Mouse (Mus musculus): Measurements from ENCODE around the gene Gm5148. TPM values are rescaled to one million over a fixed set of nuclear protein-coding genes. Genes with fewer than 3 reads are reported as not detected.
A peak's percentile ranks its signal among the peaks of the same experiment; 100 is the strongest.

The Gm5148 gene
- polyA plus RNA-seq, 1 experiment = 9.5 TPM

GRCm38 (mm10) chr3:37706439-37706838 lies 17.9 kb downstream of the Gm5148 start:
- Histone ChIP-seq H3K4me1 (ENCODE audit: control insufficient read depth, insufficient read depth, low read length) (peaks cover 8% of the 10 kb centered on the region), H3K4me3 (replicated peaks; ENCODE audit: extremely low read depth, low read depth, low read length) (no peak overlapping the region)
- peak; percentile 27 for DNase-seq
- WGBS = 25% methylated on average over 4 of the region's 4 CpGs
- TF ChIP-seq CTCF (IDR thresholded peaks at IDR 0.05; ENCODE audit: insufficient read depth, low read length) (no peak), POLR2A (IDR thresholded peaks at IDR 0.05; ENCODE audit: borderline replicate concordance, extremely low read depth, low read depth, low read length) (no peak)

GRCm38 (mm10) chr3:37705436-37705835 lies 18.9 kb downstream of the Gm5148 start:
- DNase-seq = no peak
- 21% methylated on average over 6 of the region's 6 CpGs for WGBS
- H3K4me3 ChIP-seq (replicated peaks; ENCODE audit: extremely low read depth, low read depth, low read length) = no peak overlapping the region
- TF ChIP-seq POLR2A (IDR thresholded peaks at IDR 0.05; ENCODE audit: borderline replicate concordance, extremely low read depth, low read depth, low read length) = no peak
- no peak for TF ChIP-seq CTCF (IDR thresholded peaks at IDR 0.05; ENCODE audit: insufficient read depth, low read length)
- H3K4me1 ChIP-seq (ENCODE audit: control insufficient read depth, insufficient read depth, low read length) = peaks cover 8% of the 10 kb centered on the region

- WGBS = 30% methylated on average over 14 of the region's 14 CpGs
- Histone ChIP-seq H3K4me1 (ENCODE audit: control insufficient read depth, insufficient read depth, low read length) (peaks cover 8% of the 10 kb centered on the region), H3K4me3 (replicated peaks; ENCODE audit: extremely low read depth, low read depth, low read length) (no peak overlapping the region)
- TF ChIP-seq POLR2A (IDR thresholded peaks at IDR 0.05; ENCODE audit: borderline replicate concordance, extremely low read depth, low read depth, low read length) (peak; percentile 31; the same call in 1 of the 2 replicates), CTCF (IDR thresholded peaks at IDR 0.05; ENCODE audit: insufficient read depth, low read length) (no peak)
- peak; percentile 35 for DNase-seq
Measured at GRCm38 (mm10) chr3:37704701-37705279, 19.5 kb downstream of the Gm5148 start.

GRCm38 (mm10) chr3:37703066-37703465 lies 21.2 kb downstream of the Gm5148 start:
- no peak for DNase-seq
- Histone ChIP-seq H3K4me1 (ENCODE audit: control insufficient read depth, insufficient read depth, low read length) (peaks cover 8% of the 10 kb centered on the region), H3K4me3 (replicated peaks; ENCODE audit: extremely low read depth, low read depth, low read length) (no peak overlapping the region)
- TF ChIP-seq POLR2A (IDR thresholded peaks at IDR 0.05; ENCODE audit: borderline replicate concordance, extremely low read depth, low read depth, low read length) (no peak), CTCF (IDR thresholded peaks at IDR 0.05; ENCODE audit: insufficient read depth, low read length) (no peak)
- 92% methylated on average over 6 of the region's 6 CpGs for WGBS

- TF ChIP-seq CTCF (IDR thresholded peaks at IDR 0.05; ENCODE audit: insufficient read depth, low read length) = no peak
- no peak for TF ChIP-seq POLR2A (IDR thresholded peaks at IDR 0.05; ENCODE audit: borderline replicate concordance, extremely low read depth, low read depth, low read length)
- no peaks in the 10 kb centered on the region for H3K4me1 ChIP-seq (ENCODE audit: control insufficient read depth, insufficient read depth, low read length)
- H3K4me3 ChIP-seq (replicated peaks; ENCODE audit: extremely low read depth, low read depth, low read length) = no peak overlapping the region
- no peak for DNase-seq
- 52% methylated on average over 8 of the region's 8 CpGs for WGBS
Measured at GRCm38 (mm10) chr3:37693552-37693951, 30.7 kb downstream of the Gm5148 start.

GRCm38 (mm10) chr3:37692945-37693344 lies 31.3 kb downstream of the Gm5148 start:
- WGBS = 85% methylated on average over 4 of the region's 4 CpGs
- no peak overlapping the region for H3K4me3 ChIP-seq (replicated peaks; ENCODE audit: extremely low read depth, low read depth, low read length)
- no peaks in the 10 kb centered on the region for H3K4me1 ChIP-seq (ENCODE audit: control insufficient read depth, insufficient read depth, low read length)
- no peak for TF ChIP-seq POLR2A (IDR thresholded peaks at IDR 0.05; ENCODE audit: borderline replicate concordance, extremely low read depth, low read depth, low read length)
- TF ChIP-seq CTCF (IDR thresholded peaks at IDR 0.05; ENCODE audit: insufficient read depth, low read length) = no peak
- DNase-seq = no peak

- TF ChIP-seq POLR2A (IDR thresholded peaks at IDR 0.05; ENCODE audit: borderline replicate concordance, extremely low read depth, low read depth, low read length) = peak; percentile 58; the same call in 1 of the 2 replicates
- no peak for TF ChIP-seq CTCF (IDR thresholded peaks at IDR 0.05; ENCODE audit: insufficient read depth, low read length)
- peak; percentile 89 for DNase-seq
- H3K4me3 ChIP-seq (replicated peaks; ENCODE audit: extremely low read depth, low read depth, low read length) = peak overlapping the region; percentile 29
- WGBS = 19% methylated on average over 28 of the region's 28 CpGs
- H3K4me1 ChIP-seq (ENCODE audit: control insufficient read depth, insufficient read depth, low read length) = peaks cover 7% of the 10 kb centered on the region; the same call in 1 of the 2 replicates
Measured at GRCm38 (mm10) chr3:37687158-37687980, 36.9 kb downstream of the Gm5148 start.

- WGBS = 27% methylated on average over 6 of the region's 6 CpGs
- TF ChIP-seq POLR2A (IDR thresholded peaks at IDR 0.05; ENCODE audit: borderline replicate concordance, extremely low read depth, low read depth, low read length) (no peak), CTCF (IDR thresholded peaks at IDR 0.05; ENCODE audit: insufficient read depth, low read length) (no peak)
- DNase-seq = no peak
- peaks cover 7% of the 10 kb centered on the region; the same call in 1 of the 2 replicates for H3K4me1 ChIP-seq (ENCODE audit: control insufficient read depth, insufficient read depth, low read length)
- H3K4me3 ChIP-seq (replicated peaks; ENCODE audit: extremely low read depth, low read depth, low read length) = peak overlapping the region; percentile 29
Measured at GRCm38 (mm10) chr3:37686751-37687150, 37.5 kb downstream of the Gm5148 start.

GRCm38 (mm10) chr3:37686219-37686618 lies 38.1 kb downstream of the Gm5148 start:
- Histone ChIP-seq H3K4me3 (replicated peaks; ENCODE audit: extremely low read depth, low read depth, low read length) (no peak overlapping the region), H3K4me1 (ENCODE audit: control insufficient read depth, insufficient read depth, low read length) (peaks cover 7% of the 10 kb centered on the region; the same call in 1 of the 2 replicates)
- 30% methylated on average over 7 of the region's 7 CpGs for WGBS
- TF ChIP-seq POLR2A (IDR thresholded peaks at IDR 0.05; ENCODE audit: borderline replicate concordance, extremely low read depth, low read depth, low read length) (no peak), CTCF (IDR thresholded peaks at IDR 0.05; ENCODE audit: insufficient read depth, low read length) (no peak)
- DNase-seq = no peak

Measured in lung, adult 2 months (tissue).